Mouse (Mus musculus) CH12.LX (cell line): ENCODE measurements around the gene Ptprr. TPM values are rescaled to one million over a fixed set of nuclear protein-coding genes. Genes with fewer than 3 reads are reported as not detected.

ENCODE experiments used
- DNase-seq: peaks from one replicate; pipeline ENCODE4 v3.0.0-alpha.2; 2013; ENCODE audit errors: extremely low read depth
- H3K27ac ChIP-seq: 2 replicates; pipeline ENCODE4 v1.5.1; 2012; ENCODE audit warnings: low read depth, mild to moderate bottlenecking, control low read depth, moderate library complexity; ENCODE audit not compliant: insufficient read depth
- H3K27me3 ChIP-seq: replicated peaks from 2 replicates; pipeline ENCODE3; 2012; ENCODE audit warnings: inconsistent platforms
- H3K36me3 ChIP-seq, 2 experiments: replicated peaks in 1 of 2; 2 replicates each; pipeline versions ENCODE3 to v1.6.1; 2012; ENCODE audit warnings: inconsistent platforms in 1 of 2, low read length in 1 of 2, mild to moderate bottlenecking in 1 of 2, mixed read lengths in 1 of 2, moderate library complexity in 1 of 2; ENCODE audit not compliant: control insufficient read depth in 1 of 2, insufficient read depth in 1 of 2
- H3K4me1 ChIP-seq, 2 experiments: 2 replicates each; pipeline ENCODE4 v1.6.1; 2012; ENCODE audit warnings: inconsistent platforms in 1 of 2, moderate library complexity in 1 of 2; ENCODE audit not compliant: insufficient read depth in 2 of 2, control insufficient read depth in 1 of 2
- H3K4me2 ChIP-seq: 2 replicates; pipeline ENCODE4 v1.6.1; 2012; ENCODE audit warnings: low read depth, mild to moderate bottlenecking, control low read depth; ENCODE audit not compliant: poor library complexity, insufficient read depth, severe bottlenecking
- H3K4me3 ChIP-seq, 3 experiments: fragments of 150-350 bp in 1 of 3; sonication (generic) in 1 of 3; replicated peaks in 1 of 3; 2 replicates each; pipeline versions ENCODE3 to v1.5.1; 2011 to 2012; ENCODE audit warnings: low read depth in 2 of 3, low read length in 2 of 3, mild to moderate bottlenecking in 2 of 3, moderate library complexity in 2 of 3, control low read depth in 1 of 3, improper control_type of control experiment in 1 of 3, inconsistent platforms in 1 of 3, mixed read lengths in 1 of 3; ENCODE audit not compliant: poor library complexity in 1 of 3
- H3K79me2 ChIP-seq: replicated peaks from 2 replicates; pipeline ENCODE4 v1.6.1; 2012; ENCODE audit warnings: mild to moderate bottlenecking, moderate library complexity; ENCODE audit not compliant: control insufficient read depth, poor library complexity, insufficient read depth, severe bottlenecking; ENCODE audit errors: extremely low read depth
- H3K9ac ChIP-seq: 2 replicates; pipeline ENCODE4 v1.6.1; 2012; ENCODE audit warnings: low read depth, mild to moderate bottlenecking, control low read depth, moderate library complexity; ENCODE audit not compliant: insufficient read depth
- H3K9me3 ChIP-seq: replicated peaks from 2 replicates; pipeline ENCODE3; 2012; ENCODE audit warnings: low read length, inconsistent platforms, mixed read lengths
- EP300 ChIP-seq: IDR thresholded peaks from 2 replicates; pipeline ENCODE4 v1.6.1; 2011; ENCODE audit warnings: low read length, improper control_type of control experiment
- ETS1 ChIP-seq: conservative IDR thresholded peaks from 2 replicates; pipeline ENCODE4 v1.6.1; 2012; ENCODE audit warnings: low read depth, mild to moderate bottlenecking, inconsistent platforms, low read length, improper control_type of control experiment, moderate library complexity
- HCFC1 ChIP-seq: IDR thresholded peaks from 2 replicates; pipeline ENCODE4 v1.6.1; 2012; ENCODE audit warnings: low read depth, mild to moderate bottlenecking, inconsistent platforms, low read length, improper control_type of control experiment
- KAT2A ChIP-seq: IDR thresholded peaks from 2 replicates; pipeline ENCODE4 v1.6.1; 2012; ENCODE audit warnings: low read length, improper control_type of control experiment, inconsistent platforms; ENCODE audit not compliant: insufficient replicate concordance
- MAFK ChIP-seq: IDR thresholded peaks from 2 replicates; pipeline ENCODE4 v1.6.1; 2011; ENCODE audit warnings: low read length, improper control_type of control experiment; ENCODE audit not compliant: insufficient replicate concordance
- MAX ChIP-seq: IDR thresholded peaks from 2 replicates; pipeline ENCODE4 v1.6.1; 2011; ENCODE audit warnings: low read length, improper control_type of control experiment
- MAZ ChIP-seq: IDR thresholded peaks from 2 replicates; pipeline ENCODE4 v1.6.1; 2012; ENCODE audit warnings: low read depth, mild to moderate bottlenecking, inconsistent platforms, low read length, improper control_type of control experiment, moderate library complexity
- MXI1 ChIP-seq: IDR thresholded peaks from 2 replicates; pipeline ENCODE4 v1.6.1; 2011; ENCODE audit warnings: mild to moderate bottlenecking, low read depth, low read length, improper control_type of control experiment
- MYC ChIP-seq: IDR thresholded peaks from 2 replicates; pipeline ENCODE4 v1.6.1; 2011; ENCODE audit warnings: low read depth, mild to moderate bottlenecking, improper control_type of control experiment, low read length
- NRF1 ChIP-seq: IDR thresholded peaks from 2 replicates; pipeline ENCODE4 v1.6.1; 2014; ENCODE audit warnings: low read depth, mild to moderate bottlenecking, inconsistent platforms, low read length, improper control_type of control experiment, moderate library complexity
- PAX5 ChIP-seq: IDR thresholded peaks from 2 replicates; pipeline ENCODE4 v1.6.1; 2012; ENCODE audit warnings: low read length, inconsistent platforms, mixed read lengths
- POLR2A ChIP-seq: IDR thresholded peaks from 2 replicates; pipeline ENCODE4 v1.6.1; 2011; ENCODE audit warnings: low read depth, mild to moderate bottlenecking, improper control_type of control experiment, low read length
- RAD21 ChIP-seq: IDR thresholded peaks from 2 replicates; pipeline ENCODE4 v1.6.1; 2011; ENCODE audit warnings: low read depth, mild to moderate bottlenecking, low read length, improper control_type of control experiment, moderate library complexity
- SIN3A ChIP-seq: IDR thresholded peaks from 2 replicates; pipeline ENCODE4 v1.6.1; 2012; ENCODE audit warnings: low read length, improper control_type of control experiment, inconsistent platforms
- SMC3 ChIP-seq: IDR thresholded peaks from 2 replicates; pipeline ENCODE4 v1.6.1; 2011; ENCODE audit warnings: low read depth, low read length, improper control_type of control experiment
- TCF12 ChIP-seq: IDR thresholded peaks from 2 replicates; pipeline ENCODE4 v1.6.1; 2014; ENCODE audit warnings: low read depth, mild to moderate bottlenecking, inconsistent platforms, low read length, improper control_type of control experiment
- USF2 ChIP-seq: conservative IDR thresholded peaks from 2 replicates; pipeline ENCODE4 v1.6.1; 2011; ENCODE audit warnings: low read depth, low read length, improper control_type of control experiment
- ZC3H11A ChIP-seq: IDR thresholded peaks from 2 replicates; pipeline ENCODE4 v1.6.1; 2012; ENCODE audit warnings: low read depth, mild to moderate bottlenecking, inconsistent platforms, low read length, improper control_type of control experiment
- dilution Hi-C: fragments of 300-500 bp; cut with MboI; formaldehyde crosslinking; loops from 2 replicates; pipeline ENCODE4 v1.14.3; 2020; ENCODE audit warnings: low sequenced_read_pairs; ENCODE audit not compliant: extremely low pct_unique_long_range_greater_than_20kb, extremely low pct_ligation_motif_present
- in situ Hi-C: fragments of 300-500 bp; cut with MboI; formaldehyde crosslinking; loops from 3 replicates; pipeline ENCODE4 v1.14.3; 2019; ENCODE audit warnings: low sequenced_read_pairs, low pct_ligation_motif_present, low pct_unique_long_range_greater_than_20kb, mixed read lengths
- polyA plus RNA-seq: library from polyadenylated mRNA; unstranded; fragments of >175 nt; gene quantifications from 2 replicates; pipeline ENCODE4 v1.2.1, GENCODE M21; 2012; ENCODE audit warnings: low read depth; ENCODE audit not compliant: insufficient read length
- total RNA-seq, 2 experiments: library from RNA; depleted of rRNA; stranded (reverse); fragments of 300-350 nt in 1 of 2; fragments of >200 nt in 1 of 2; gene quantifications; 2 replicates each; pipeline ENCODE4 v1.2.3; 2012 to 2014

Gene Ptprr
- total and polyA plus RNA-seq, 3 experiments: 0.51 to 1.9 (median 0.81) TPM

GRCm38 (mm10) chr10:116096466-116096865 is 78.5 kb downstream of the Ptprr start:
- no peak overlapping the region for H3K27ac ChIP-seq
- H3K9me3 ChIP-seq: no peaks in the 10 kb centered on the region
- TF ChIP-seq SMC3: no peak
- TF ChIP-seq HCFC1: no peak
- no peak for TF ChIP-seq SIN3A
- no peak for TF ChIP-seq NRF1
- TF ChIP-seq USF2: no peak
- no peak for TF ChIP-seq POLR2A
- no peak for TF ChIP-seq MXI1
- no peak for TF ChIP-seq TCF12
- TF ChIP-seq RAD21: no peak
- no peak for TF ChIP-seq MAX
- no peak for TF ChIP-seq MAFK
- no peak for TF ChIP-seq PAX5
- no peak for TF ChIP-seq MAZ
- no peak for TF ChIP-seq ZC3H11A
- no peak for TF ChIP-seq KAT2A
- no peak for TF ChIP-seq EP300
- TF ChIP-seq ETS1: no peak
- no peak overlapping the region for H3K4me2 ChIP-seq
- dilution Hi-C loops: no loop called here
- H3K9ac ChIP-seq: no peak overlapping the region
- no peaks in the 10 kb centered on the region for H3K4me1 ChIP-seq
- no peak overlapping the region for H3K4me3 ChIP-seq
- in situ Hi-C loops: loop anchor here (25.0 kb wide), 1 partner anchor 91 kb away; no protein-coding TSS in a partner anchor
- no peaks in the 10 kb centered on the region for H3K36me3 ChIP-seq
- no peaks in the 10 kb centered on the region for H3K27me3 ChIP-seq
- no peaks in the 10 kb centered on the region for H3K79me2 ChIP-seq
- no peak for DNase-seq

DNA sequence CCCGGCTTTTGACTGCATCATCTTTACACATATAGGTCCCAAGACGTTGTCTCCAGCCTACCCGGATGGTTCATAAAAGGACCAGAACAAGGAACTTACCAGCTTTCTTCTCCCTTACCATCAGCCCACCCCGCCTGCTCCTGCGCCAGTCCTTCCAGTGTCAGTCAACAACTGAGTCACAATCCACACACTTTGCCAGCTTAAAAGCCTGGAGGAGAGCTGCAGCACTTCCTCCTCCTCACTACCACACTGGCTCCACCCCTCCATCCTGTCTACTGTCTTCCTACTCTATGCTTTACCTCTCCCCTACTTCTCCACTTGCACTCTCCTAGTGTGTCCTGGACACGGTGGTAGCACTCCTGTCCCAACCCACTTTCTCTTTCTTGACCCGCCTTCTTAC is 80.5 kb downstream of the Ptprr start:
- in situ Hi-C loops: loop anchor here (25.0 kb wide), 1 partner anchor 89 kb away; no protein-coding TSS in a partner anchor
- no peak overlapping the region for H3K9ac ChIP-seq

More for the DNA sequence above, 80.5 kb downstream of the Ptprr start:
- no peak for DNase-seq
- Histone ChIP-seq H3K36me3 (no peaks in the 10 kb centered on the region), H3K27me3 (no peaks in the 10 kb centered on the region), H3K4me2 (no peak overlapping the region), H3K4me3 (no peak overlapping the region), H3K27ac (no peak overlapping the region), H3K79me2 (no peaks in the 10 kb centered on the region), H3K9me3 (no peaks in the 10 kb centered on the region), H3K4me1 (no peaks in the 10 kb centered on the region)
- dilution Hi-C loops: no loop called here
- TF ChIP-seq MAFK: no peak
- TF ChIP-seq MYC: no peak
- TF ChIP-seq KAT2A: no peak
